Mouse (Mus musculus) fibroblast of lung, adult 2 months (primary cell): ENCODE results near the gene Adgrg1.
"Not testable (repeated sequence)": the region's sequence is repeated elsewhere in the genome, so short reads cannot be mapped to it uniquely, and the experiment has no call there.

ENCODE experiments used
- DNase-seq: peaks from one replicate; pipeline ENCODE4 v3.0.0-alpha.2; 2011; ENCODE audit warnings: low read depth

Adgrg1 gene

GRCm38 (mm10) chr8:94996037-94996436 is 21.5 kb downstream of the Adgrg1 start:
- DNase-seq = no peak

GRCm38 (mm10) chr8:94996899-94997856 is 22.6 kb downstream of the Adgrg1 start:
- no peak for DNase-seq

- no peak for DNase-seq
Observed at GRCm38 (mm10) chr8:94997857-94998243, 23.3 kb downstream of the Adgrg1 start.

GRCm38 (mm10) chr8:94998431-94998830 is 23.9 kb downstream of the Adgrg1 start:
- no peak for DNase-seq

- no peak for DNase-seq
Observed at GRCm38 (mm10) chr8:94999004-94999403, 24.5 kb downstream of the Adgrg1 start.

- no peak for DNase-seq
Observed at GRCm38 (mm10) chr8:94999956-95000355, 25.4 kb downstream of the Adgrg1 start.

GRCm38 (mm10) chr8:95000684-95001083 is 26.1 kb downstream of the Adgrg1 start:
- DNase-seq = no peak

- no peak for DNase-seq
Observed at GRCm38 (mm10) chr8:95001165-95001564, 26.6 kb downstream of the Adgrg1 start.

GRCm38 (mm10) chr8:95001655-95002054 is 27.1 kb downstream of the Adgrg1 start:
- no peak for DNase-seq

GRCm38 (mm10) chr8:95002089-95002655 is 27.6 kb downstream of the Adgrg1 start:
- DNase-seq = no peak

- peak; percentile 75 for DNase-seq
Observed at GRCm38 (mm10) chr8:95012442-95012919, 37.9 kb downstream of the Adgrg1 start.

GRCm38 (mm10) chr8:95015866-95016265 is 41.3 kb downstream of the Adgrg1 start:
- no peak for DNase-seq

- DNase-seq = no peak
Observed at GRCm38 (mm10) chr8:95016684-95017083, 42.1 kb downstream of the Adgrg1 start.

- no peak for DNase-seq
Observed at GRCm38 (mm10) chr8:95017451-95017850, 42.9 kb downstream of the Adgrg1 start, which contains the start of gene Adgrg3. TSS of gene Adgrg3 (plus strand) at chr8:95017692.

GRCm38 (mm10) chr8:95017969-95018635 is 43.6 kb downstream of the Adgrg1 start:
- DNase-seq = no peak

GRCm38 (mm10) chr8:95020293-95020777 is 45.8 kb downstream of the Adgrg1 start:
- DNase-seq = no peak

- no peak for DNase-seq
Observed at GRCm38 (mm10) chr8:95020821-95021220, 46.3 kb downstream of the Adgrg1 start.

GRCm38 (mm10) chr8:95023201-95023600 is 48.6 kb downstream of the Adgrg1 start:
- DNase-seq = no peak

- DNase-seq = no peak
Observed at GRCm38 (mm10) chr8:95024387-95024786, 49.8 kb downstream of the Adgrg1 start.

GRCm38 (mm10) chr8:95025421-95025820 is 50.9 kb downstream of the Adgrg1 start:
- DNase-seq = no peak

- DNase-seq = not testable (repeated sequence)
Observed at GRCm38 (mm10) chr8:95028391-95028790, 53.8 kb downstream of the Adgrg1 start.
